Mouse (Mus musculus) gastrocnemius, adult 8-10 months (tissue): Measurements from ENCODE around the gene Apoa4. TPM values are rescaled to one million over a fixed set of nuclear protein-coding genes. Genes with fewer than 3 reads are reported as not detected.

Experiments used
- DNase-seq, 2 experiments: peaks; one replicate each; pipeline ENCODE4 v3.0.0; 2022; ENCODE audit warnings: low spot score in 2 of 2
- total RNA-seq, 4 experiments: library from RNA; stranded (reverse); gene quantifications; 2 replicates each; pipeline ENCODE4 v1.2.4; 2022

Gene Apoa4
- total RNA-seq, 4 experiments from 2014 or later: not detected

DNA sequence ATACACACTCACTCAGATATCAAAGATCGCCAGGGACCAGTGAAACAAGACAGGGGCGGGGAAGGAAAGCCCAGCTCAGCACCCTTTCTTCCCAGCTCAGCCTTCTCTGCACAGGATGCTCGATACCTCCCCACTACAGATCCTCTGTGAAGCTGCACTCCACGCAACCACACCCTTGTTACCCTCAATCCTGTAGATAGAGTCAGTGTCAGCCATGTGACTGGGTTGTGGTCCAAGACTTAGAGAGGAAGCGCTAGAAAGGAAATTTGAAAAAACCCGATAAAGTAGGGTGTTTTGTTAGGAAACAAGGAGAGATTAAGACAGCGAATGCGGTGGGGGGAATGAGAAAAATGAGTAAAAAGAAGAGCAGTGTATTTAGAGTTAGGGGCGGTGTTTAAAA, 31.6 kb downstream of the Apoa4 start:
- DNase-seq: no peak

DNA sequence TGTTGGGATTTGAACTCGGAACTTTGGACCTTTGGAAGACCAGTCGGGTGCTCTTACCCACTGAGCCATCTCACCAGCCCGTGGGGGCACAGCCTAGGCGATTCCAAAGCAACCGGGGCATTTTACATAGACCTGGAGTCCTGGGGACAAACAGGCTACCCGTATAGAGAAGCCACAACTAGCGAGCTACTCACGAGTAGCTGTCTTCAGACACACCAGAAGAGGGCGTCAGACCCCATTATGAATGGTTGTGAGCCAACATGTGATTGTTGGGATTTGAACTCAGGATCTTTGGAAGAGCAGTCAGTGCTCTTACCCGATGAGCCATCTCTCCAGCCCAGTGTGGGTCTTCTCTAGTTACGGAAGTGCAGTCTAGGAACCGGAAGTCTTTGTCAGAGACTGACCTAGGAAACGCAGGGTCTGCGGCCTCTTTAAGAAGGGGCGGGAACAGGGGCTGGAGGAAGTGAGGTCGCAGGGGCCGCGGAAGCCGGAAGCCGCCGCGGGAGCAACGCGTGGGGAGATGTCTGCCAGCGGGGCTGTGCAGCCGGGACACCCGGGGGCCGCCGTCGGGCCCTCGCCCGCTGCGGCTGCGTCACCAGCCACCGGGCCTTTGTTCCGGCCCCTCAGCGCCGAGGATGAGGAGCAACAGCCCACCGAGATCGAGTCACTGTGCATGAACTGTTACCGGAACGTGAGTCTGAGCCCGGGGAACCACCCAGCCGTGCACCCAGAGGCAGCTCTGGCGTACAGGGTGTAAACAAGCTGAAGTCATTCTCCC, 32.4 kb downstream of the Apoa4 start, which contains the start of gene Zpr1:
Gene Zpr1, plus strand, starts transcription at position 388 of the 778 bp plus-strand sequence.
- peak; percentile 75 to 83 for DNase-seq

DNA sequence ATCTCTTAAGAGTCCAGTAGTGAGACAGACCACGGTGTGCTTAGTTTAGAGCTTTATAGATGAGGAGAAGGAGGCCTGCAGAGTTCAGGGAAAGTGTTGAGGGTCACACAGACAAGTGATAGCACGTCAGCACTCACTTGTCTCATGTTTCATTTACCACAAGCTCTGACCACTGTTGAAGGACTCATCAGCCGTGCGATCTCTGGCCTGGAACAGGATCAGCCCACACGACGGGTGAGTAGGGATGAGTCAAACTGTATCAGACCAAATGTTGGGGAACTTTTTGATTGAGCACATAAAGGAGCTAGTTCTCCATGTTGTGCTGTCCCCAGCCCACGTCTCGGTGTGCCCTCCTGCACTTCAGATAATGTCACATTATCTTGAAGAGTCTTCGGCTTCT, 34.0 kb downstream of the Apoa4 start:
- DNase-seq: no peak

DNA sequence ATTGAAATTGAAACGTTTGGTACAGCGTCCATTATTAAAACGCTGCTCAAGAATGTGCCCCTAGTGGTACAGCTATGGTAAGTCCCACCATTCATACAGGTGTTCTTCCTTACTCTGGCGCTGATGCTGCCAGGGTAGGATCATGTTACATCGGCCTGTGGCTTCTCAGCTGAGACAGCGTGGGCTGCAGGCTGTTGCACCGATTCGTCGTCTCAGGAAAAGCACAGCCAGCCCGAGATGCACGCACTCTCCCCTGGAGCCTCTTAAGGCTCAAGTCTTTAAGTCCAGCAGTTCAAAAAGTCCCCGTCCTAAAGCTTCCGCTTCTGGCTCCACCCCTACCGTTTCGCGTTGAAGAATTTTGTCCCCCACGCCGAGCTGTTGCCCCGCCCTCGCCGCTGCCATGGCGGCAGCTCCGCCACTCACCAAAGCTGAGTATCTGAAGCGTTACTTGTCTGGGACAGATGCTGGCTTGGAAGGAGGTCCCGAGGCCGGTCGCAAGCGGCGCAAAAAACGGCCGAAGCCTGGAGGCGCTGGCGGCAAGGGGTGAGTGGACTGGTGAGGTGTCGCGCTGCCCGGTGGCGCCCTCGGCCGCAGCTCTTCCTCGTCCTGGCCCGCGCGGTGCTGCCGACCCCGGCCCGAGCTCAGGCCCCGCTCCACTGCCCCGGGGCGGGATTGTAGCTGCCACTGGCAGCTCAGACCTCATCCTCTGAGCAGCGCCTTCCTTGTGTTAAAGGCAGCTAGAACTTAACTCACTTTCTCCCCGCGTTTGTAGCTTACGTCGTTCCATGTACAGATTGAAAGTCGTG, 42.3 kb downstream of the Apoa4 start, which contains the start of gene Bud13:
Gene Bud13, plus strand, starts transcription at position 378 of the 806 bp plus-strand sequence.
- peak; percentile 84 to 87 for DNase-seq

Other genes starting within 250 kb of the Apoa4 start
- 10 to 100 TPM; 19.1 to 25.8 (median 23.2) TPM for gene Pafah1b2, start 228.0 kb upstream of the Apoa4 start, total RNA-seq
- gene Sik3, start 227.9 kb upstream of the Apoa4 start, total RNA-seq: 10 to 100 TPM; 36.6 to 42.4 (median 39.7) TPM
- 1 to 10 TPM in 1 of 4 experiments, not detected in 3; 3.3 TPM for gene Apoa1, start 12.1 kb upstream of the Apoa4 start, total RNA-seq
- gene Apoc3, start 5.1 kb upstream of the Apoa4 start, total RNA-seq: 1 to 10 TPM in 1 of 4 experiments, not detected in 3; 4.3 TPM
- gene Apoa5, start 27.9 kb downstream of the Apoa4 start, total RNA-seq: under 1 TPM in 1 of 4 experiments, not detected in 3; 0.27 TPM
- gene Zpr1, start 32.4 kb downstream of the Apoa4 start, total RNA-seq: 10 to 100 TPM; 21.8 to 32.3 (median 26.9) TPM
- gene Bud13, start 42.3 kb downstream of the Apoa4 start, total RNA-seq: 10 to 100 TPM in 2 of 4 experiments, 1 to 10 TPM in 2; 6.3 to 13.7 (median 10.1) TPM
- not detected for gene 4931429L15Rik, start 79.3 kb downstream of the Apoa4 start, total RNA-seq